Mouse (Mus musculus) myocyte (in vitro differentiated cells): ENCODE measurements around the gene St3gal3. TPM values are rescaled to one million over a fixed set of nuclear protein-coding genes. Genes with fewer than 3 reads are reported as not detected.

Source experiments
- H3K27me3 ChIP-seq: one replicate; pipeline ENCODE4 v1.6.1; 2011; ENCODE audit not compliant: control insufficient read depth, insufficient read depth, insufficient read length
- H3K36me3 ChIP-seq: one replicate; pipeline ENCODE4 v1.6.1; 2011; ENCODE audit not compliant: control insufficient read depth, insufficient read depth
- H3K4me2 ChIP-seq: one replicate; pipeline ENCODE4 v1.6.1; 2011; ENCODE audit warnings: low read depth, control low read depth
- H3K4me3 ChIP-seq: one replicate; pipeline ENCODE4 v1.5.1; 2011; ENCODE audit warnings: mild to moderate bottlenecking, control low read depth, moderate library complexity
- H3K79me2 ChIP-seq: one replicate; pipeline ENCODE4 v1.6.1; 2011; ENCODE audit not compliant: control insufficient read depth, insufficient read depth
- H3ac ChIP-seq: one replicate; pipeline ENCODE4 v1.6.1; 2011; ENCODE audit not compliant: control insufficient read depth, insufficient read length
- CEBPB ChIP-seq: IDR thresholded peaks from 2 replicates; pipeline ENCODE4 v1.6.1; 2011; ENCODE audit warnings: mild to moderate bottlenecking, moderate library complexity; ENCODE audit not compliant: poor library complexity, insufficient read depth, severe bottlenecking
- E2F4 ChIP-seq: IDR thresholded peaks from one replicate; pipeline ENCODE4 v1.6.1; 2011; ENCODE audit warnings: mild to moderate bottlenecking, control low read depth, moderate library complexity; ENCODE audit not compliant: insufficient read depth
- MAX ChIP-seq: IDR thresholded peaks from one replicate; pipeline ENCODE4 v1.6.1; 2011; ENCODE audit warnings: low read depth, mild to moderate bottlenecking, control low read depth
- MYOD1 ChIP-seq, 3 experiments: IDR thresholded peaks; one replicate each; pipeline ENCODE4 v1.6.1; 2011; ENCODE audit warnings: control low read depth in 2 of 3, low read depth in 2 of 3, mild to moderate bottlenecking in 2 of 3, moderate library complexity in 1 of 3; ENCODE audit not compliant: insufficient read length in 2 of 3, control insufficient read depth in 1 of 3
- MYOG ChIP-seq, 3 experiments: IDR thresholded peaks; one replicate each; pipeline ENCODE4 v1.6.1; 2011; ENCODE audit warnings: control low read depth in 2 of 3, low read depth in 2 of 3, mild to moderate bottlenecking in 2 of 3; ENCODE audit not compliant: insufficient read length in 2 of 3, control insufficient read depth in 1 of 3, insufficient read depth in 1 of 3
- POLR2A ChIP-seq: IDR thresholded peaks from one replicate; pipeline ENCODE4 v1.6.1; 2011; ENCODE audit warnings: low read depth, mild to moderate bottlenecking, control low read depth, moderate library complexity; ENCODE audit not compliant: insufficient read length
- POLR2AphosphoS2 ChIP-seq: IDR thresholded peaks from one replicate; pipeline ENCODE4 v1.6.1; 2011; ENCODE audit warnings: low read depth, control low read depth; ENCODE audit not compliant: insufficient read length
- REST ChIP-seq: IDR thresholded peaks from one replicate; pipeline ENCODE4 v1.6.1; 2011; ENCODE audit warnings: mild to moderate bottlenecking, control low read depth, moderate library complexity; ENCODE audit not compliant: insufficient read depth, insufficient read length
- SRF ChIP-seq: IDR thresholded peaks from one replicate; pipeline ENCODE4 v1.6.1; 2011; ENCODE audit warnings: low read depth; ENCODE audit not compliant: control insufficient read depth, insufficient read length
- TCF12 ChIP-seq: IDR thresholded peaks from one replicate; pipeline ENCODE4 v1.6.1; 2011; ENCODE audit warnings: mild to moderate bottlenecking, control low read depth; ENCODE audit not compliant: poor library complexity, insufficient read depth, severe bottlenecking
- TCF3 ChIP-seq: IDR thresholded peaks from one replicate; pipeline ENCODE4 v1.6.1; 2011; ENCODE audit warnings: low read depth, control low read depth; ENCODE audit not compliant: insufficient read length
- USF1 ChIP-seq: IDR thresholded peaks from one replicate; pipeline ENCODE4 v1.6.1; 2011; ENCODE audit warnings: low read depth, mild to moderate bottlenecking, control low read depth, moderate library complexity
- polyA plus RNA-seq: library from polyadenylated mRNA; unstranded; fragments of >200 nt; fragmentation: generic; extraction: Trizol; gene quantifications from one replicate; pipeline ENCODE4 v1.2.1, GENCODE M21; 2012; ENCODE audit warnings: missing spikeins

Gene St3gal3
- polyA plus RNA-seq, 1 experiment, result 45.1 TPM

- no peak overlapping the region for H3K4me3 ChIP-seq
These were observed 36.3 kb upstream of the St3gal3 start for GRCm38 (mm10) chr4:118171006-118171405.

GRCm38 (mm10) chr4:118162123-118162522 is 27.4 kb upstream of the St3gal3 start:
- peaks cover 51% of the 10 kb centered on the region for H3K36me3 ChIP-seq
- no peak overlapping the region for H3K4me2 ChIP-seq
- H3K79me2 ChIP-seq, result no peaks in the 10 kb centered on the region
- H3ac ChIP-seq, result no peak overlapping the region
- TF ChIP-seq MAX (no peak), POLR2AphosphoS2 (peak; percentile 23)
- no peak overlapping the region for H3K4me3 ChIP-seq
- H3K27me3 ChIP-seq, result no peaks in the 10 kb centered on the region

More at GRCm38 (mm10) chr4:118171006-118171405, 36.3 kb upstream of the St3gal3 start:
- H3ac ChIP-seq, result no peak overlapping the region
- H3K4me2 ChIP-seq, result no peak overlapping the region
- TF ChIP-seq MAX (no peak), REST (no peak), TCF12 (no peak), TCF3 (no peak), MYOD1 (IDR thresholded peaks at IDR 0.05; ENCODE audit: control insufficient read depth in 1 of 3, insufficient read length in 2 of 3, low read depth in 2 of 3) (no peak), SRF (no peak), E2F4 (no peak), POLR2A (no peak), USF1 (no peak)
- H3K27me3 ChIP-seq, result no peaks in the 10 kb centered on the region
- no peaks in the 10 kb centered on the region for H3K79me2 ChIP-seq
- peaks cover 54% of the 10 kb centered on the region for H3K36me3 ChIP-seq

GRCm38 (mm10) chr4:118157666-118158065 is 23.0 kb upstream of the St3gal3 start:
- no peak overlapping the region for H3K4me2 ChIP-seq
- peaks cover 7% of the 10 kb centered on the region for H3K79me2 ChIP-seq
- no peaks in the 10 kb centered on the region for H3K27me3 ChIP-seq
- H3K4me3 ChIP-seq, result no peak overlapping the region
- TF ChIP-seq POLR2A, result no peak
- TF ChIP-seq MYOG (IDR thresholded peaks at IDR 0.05; ENCODE audit: control insufficient read depth in 1 of 3, insufficient read depth in 1 of 3, insufficient read length in 2 of 3, low read depth in 2 of 3), result no peak
- no peak for TF ChIP-seq MYOD1 (IDR thresholded peaks at IDR 0.05; ENCODE audit: control insufficient read depth in 1 of 3, insufficient read length in 2 of 3, low read depth in 2 of 3)
- no peak for TF ChIP-seq POLR2AphosphoS2
- TF ChIP-seq CEBPB, result no peak
- TF ChIP-seq SRF, result no peak
- H3K36me3 ChIP-seq, result peaks cover 47% of the 10 kb centered on the region
- H3ac ChIP-seq, result no peak overlapping the region

GRCm38 (mm10) chr4:118156559-118156958 is 21.8 kb upstream of the St3gal3 start:
- H3K27me3 ChIP-seq, result no peaks in the 10 kb centered on the region
- no peak overlapping the region for H3K4me3 ChIP-seq
- H3K79me2 ChIP-seq, result peaks cover 7% of the 10 kb centered on the region
- H3ac ChIP-seq, result no peak overlapping the region
- H3K36me3 ChIP-seq, result peaks cover 43% of the 10 kb centered on the region
- no peak overlapping the region for H3K4me2 ChIP-seq
- TF ChIP-seq TCF3, result no peak
- no peak for TF ChIP-seq USF1
- TF ChIP-seq TCF12, result no peak
- no peak for TF ChIP-seq MAX
- TF ChIP-seq SRF, result no peak
- no peak for TF ChIP-seq E2F4
- TF ChIP-seq CEBPB, result no peak
- TF ChIP-seq POLR2A, result no peak
- TF ChIP-seq MYOD1 (IDR thresholded peaks at IDR 0.05; ENCODE audit: control insufficient read depth in 1 of 3, insufficient read length in 2 of 3, low read depth in 2 of 3), result no peak
- no peak for TF ChIP-seq POLR2AphosphoS2
- TF ChIP-seq MYOG (IDR thresholded peaks at IDR 0.05; ENCODE audit: control insufficient read depth in 1 of 3, insufficient read depth in 1 of 3, insufficient read length in 2 of 3, low read depth in 2 of 3), result no peak
- no peak for TF ChIP-seq REST

DNA sequence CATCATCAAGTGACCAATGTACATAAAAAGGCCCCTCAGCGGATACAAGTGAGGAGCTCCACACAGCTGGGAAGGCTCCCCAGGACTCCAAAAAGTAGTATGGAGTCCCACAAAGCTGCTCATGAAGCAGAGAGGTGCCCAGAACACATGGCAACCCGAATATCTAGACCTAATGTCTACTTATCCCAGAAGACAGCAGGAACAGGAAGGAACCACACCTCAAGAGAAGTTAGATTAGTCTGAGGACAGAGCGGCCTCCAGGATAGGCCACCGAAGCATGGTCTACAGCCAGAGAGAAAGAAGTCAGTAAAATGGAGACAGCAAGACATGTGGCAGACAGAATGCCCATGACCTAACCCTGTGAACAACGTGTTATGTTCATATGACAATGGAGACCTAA is 20.2 kb upstream of the St3gal3 start:
- Histone ChIP-seq H3K4me2 (no peak overlapping the region), H3K36me3 (peaks cover 38% of the 10 kb centered on the region), H3K27me3 (no peaks in the 10 kb centered on the region), H3K4me3 (no peak overlapping the region), H3ac (no peak overlapping the region), H3K79me2 (peaks cover 7% of the 10 kb centered on the region)
- TF ChIP-seq CEBPB, result no peak
- TF ChIP-seq MYOG (IDR thresholded peaks at IDR 0.05; ENCODE audit: control insufficient read depth in 1 of 3, insufficient read depth in 1 of 3, insufficient read length in 2 of 3, low read depth in 2 of 3), result no peak
- no peak for TF ChIP-seq MAX
- no peak for TF ChIP-seq SRF
- no peak for TF ChIP-seq POLR2AphosphoS2
- no peak for TF ChIP-seq MYOD1 (IDR thresholded peaks at IDR 0.05; ENCODE audit: control insufficient read depth in 1 of 3, insufficient read length in 2 of 3, low read depth in 2 of 3)
- no peak for TF ChIP-seq E2F4
- TF ChIP-seq POLR2A, result no peak
- TF ChIP-seq REST, result no peak
- TF ChIP-seq TCF12, result no peak
- TF ChIP-seq TCF3, result no peak
- no peak for TF ChIP-seq USF1
